Mouse (Mus musculus) cerebellum, adult 2 months (tissue): ENCODE data around the gene Zfp345.

Experiments used
- CTCF ChIP-seq: fragments of 200-500 bp; IDR thresholded peaks from 2 replicates; pipeline ENCODE4 v1.5.1; 2011; ENCODE audit warnings: low read depth, mild to moderate bottlenecking, control low read depth, low read length, moderate library complexity, borderline replicate concordance; ENCODE audit not compliant: insufficient read depth
- POLR2A ChIP-seq: fragments of 200-500 bp; IDR thresholded peaks from 2 replicates; pipeline ENCODE4 v1.6.1; 2011; ENCODE audit warnings: low read length, control low read depth, borderline replicate concordance; ENCODE audit not compliant: insufficient read depth

GRCm38 (mm10) chr2:150525703-150526207 lies 40.9 kb upstream of the Zfp345 start:
- no peak for TF ChIP-seq CTCF
- TF ChIP-seq POLR2A, result no peak
